Mouse (Mus musculus): ENCODE measurements around the gene Hist1h1d. TPM values are rescaled to one million over a fixed set of nuclear protein-coding genes. Genes with fewer than 3 reads are reported as not detected.
"Not testable (repeated sequence)": the region's sequence is repeated elsewhere in the genome, so short reads cannot be mapped to it uniquely, and the experiment has no call there.

The Hist1h1d gene
- total and polyA plus RNA-seq, 2 experiments from 2014 or later, result 0.04 to 23.4 TPM

GRCm38 (mm10) chr13:23583387-23584068, 30.5 kb downstream of the Hist1h1d start:
- H3K27me3 ChIP-seq (ENCODE audit: insufficient read depth, low read length), result no peaks in the 10 kb centered on the region
- H3K4me2 ChIP-seq (ENCODE audit: low read depth, low read length, poor library complexity, severe bottlenecking), result no peak overlapping the region
- H3K4me3 ChIP-seq (ENCODE audit: low read depth, low read length), result no peak overlapping the region
- H3K36me3 ChIP-seq (ENCODE audit: insufficient read depth, low read length), result no peaks in the 10 kb centered on the region
- peaks cover 3% of the 10 kb centered on the region; the same call in 1 of the 2 replicates for H3K4me1 ChIP-seq (ENCODE audit: insufficient read depth, low read length)
- no peak for DNase-seq (ENCODE audit: low spot score)
- no peak for TF ChIP-seq CTCF (IDR thresholded peaks at IDR 0.05)
- no peak for ATAC-seq (ENCODE audit: low FRiP score)
- no peak overlapping the region for H3K27ac ChIP-seq (ENCODE audit: low read depth, low read length)
- H3K9me3 ChIP-seq (ENCODE audit: low read length), result no peaks in the 10 kb centered on the region
- no peak overlapping the region for H3K9ac ChIP-seq (replicated peaks; ENCODE audit: low read length, poor library complexity, severe bottlenecking)

- Histone ChIP-seq H3K4me2 (ENCODE audit: low read depth, low read length, poor library complexity, severe bottlenecking) (peak overlapping the region; percentile 85), H3K4me1 (ENCODE audit: insufficient read depth, low read length) (peaks cover 3% of the 10 kb centered on the region; the same call in 1 of the 2 replicates), H3K9me3 (ENCODE audit: low read length) (no peaks in the 10 kb centered on the region), H3K27me3 (ENCODE audit: insufficient read depth, low read length) (no peaks in the 10 kb centered on the region), H3K36me3 (ENCODE audit: insufficient read depth, low read length) (no peaks in the 10 kb centered on the region), H3K9ac (replicated peaks; ENCODE audit: low read length, poor library complexity, severe bottlenecking) (no peak overlapping the region), H3K27ac (ENCODE audit: low read depth, low read length) (peak overlapping the region; percentile 79), H3K4me3 (ENCODE audit: low read depth, low read length) (peak overlapping the region; percentile 47)
- DNase-seq (ENCODE audit: low spot score), result no peak
- TF ChIP-seq CTCF (IDR thresholded peaks at IDR 0.05), result no peak
- no peak for ATAC-seq (ENCODE audit: low FRiP score)
Observed at GRCm38 (mm10) chr13:23584331-23584730, 31.3 kb downstream of the Hist1h1d start.

- DNase-seq (ENCODE audit: low spot score) (peak; percentile 68), ATAC-seq (ENCODE audit: low FRiP score) (no peak; the same call in 1 of the 2 replicates)
- Histone ChIP-seq H3K36me3 (ENCODE audit: insufficient read depth, low read length) (no peaks in the 10 kb centered on the region), H3K4me1 (ENCODE audit: insufficient read depth, low read length) (peaks cover 3% of the 10 kb centered on the region; the same call in 1 of the 2 replicates), H3K27ac (ENCODE audit: low read depth, low read length) (peak overlapping the region; percentile 79), H3K4me3 (ENCODE audit: low read depth, low read length) (peak overlapping the region; percentile 47), H3K27me3 (ENCODE audit: insufficient read depth, low read length) (no peaks in the 10 kb centered on the region), H3K9ac (replicated peaks; ENCODE audit: low read length, poor library complexity, severe bottlenecking) (peak overlapping the region; percentile 64), H3K9me3 (ENCODE audit: low read length) (no peaks in the 10 kb centered on the region), H3K4me2 (ENCODE audit: low read depth, low read length, poor library complexity, severe bottlenecking) (peak overlapping the region; percentile 85)
- no peak for TF ChIP-seq CTCF (IDR thresholded peaks at IDR 0.05)
- under 1% methylated on average over 21 of the region's 21 CpGs for WGBS
Observed at GRCm38 (mm10) chr13:23585029-23585441, 32.0 kb downstream of the Hist1h1d start.

GRCm38 (mm10) chr13:23585442-23586098, 32.5 kb downstream of the Hist1h1d start:
- DNase-seq (ENCODE audit: low spot score), result peak; percentile 94
- H3K27me3 ChIP-seq (ENCODE audit: insufficient read depth, low read length); H3K36me3 ChIP-seq (ENCODE audit: insufficient read depth, low read length); H3K9me3 ChIP-seq (ENCODE audit: low read length); H3K4me1 ChIP-seq (ENCODE audit: insufficient read depth, low read length): not testable (repeated sequence)
- Histone ChIP-seq H3K27ac (ENCODE audit: low read depth, low read length) (peak overlapping the region; percentile 79), H3K9ac (replicated peaks; ENCODE audit: low read length, poor library complexity, severe bottlenecking) (peak overlapping the region; percentile 64), H3K4me2 (ENCODE audit: low read depth, low read length, poor library complexity, severe bottlenecking) (peak overlapping the region; percentile 85), H3K4me3 (ENCODE audit: low read depth, low read length) (peak overlapping the region; percentile 47)
- under 1% methylated on average over 17 of the region's 36 CpGs for WGBS
- ATAC-seq (ENCODE audit: low FRiP score), result peak; percentile 89

GRCm38 (mm10) chr13:23586099-23586939, 33.3 kb downstream of the Hist1h1d start:
- peak overlapping the region; percentile 19; the same call in 1 of the 2 replicates for H3K9ac ChIP-seq (replicated peaks; ENCODE audit: low read length, poor library complexity, severe bottlenecking)
- ATAC-seq (ENCODE audit: low FRiP score), result no peak

More at GRCm38 (mm10) chr13:23586099-23586939, 33.3 kb downstream of the Hist1h1d start:
- Histone ChIP-seq H3K4me2 (ENCODE audit: low read depth, low read length, poor library complexity, severe bottlenecking) (peak overlapping the region; percentile 85), H3K27ac (ENCODE audit: low read depth, low read length) (peak overlapping the region; percentile 63), H3K4me3 (ENCODE audit: low read depth, low read length) (peak overlapping the region; percentile 47), H3K4me1 (ENCODE audit: insufficient read depth, low read length) (peaks cover 3% of the 10 kb centered on the region; the same call in 1 of the 2 replicates), H3K9me3 (ENCODE audit: low read length) (no peaks in the 10 kb centered on the region), H3K27me3 (ENCODE audit: insufficient read depth, low read length) (no peaks in the 10 kb centered on the region), H3K36me3 (ENCODE audit: insufficient read depth, low read length) (no peaks in the 10 kb centered on the region)
- TF ChIP-seq CTCF (IDR thresholded peaks at IDR 0.05), result no peak
- DNase-seq (ENCODE audit: low spot score), result no peak
- WGBS, result 1% methylated on average over 22 of the region's 22 CpGs

All from midbrain, postnatal 0 days (tissue).